Mouse (Mus musculus) E14TG2a.4 (cell line): ENCODE data around the gene Phtf1.

Experiments
- CTCF ChIP-seq: conservative IDR thresholded peaks from 2 replicates; pipeline ENCODE4 v1.5.1; 2014; ENCODE audit warnings: low read length
- NANOG ChIP-seq: IDR thresholded peaks from 2 replicates; pipeline ENCODE4 v1.6.1; 2014; ENCODE audit warnings: borderline replicate concordance, low read length, mixed read lengths
- POU5F1 ChIP-seq: IDR thresholded peaks from 2 replicates; pipeline ENCODE4 v1.6.1; 2014; ENCODE audit warnings: low read length, borderline replicate concordance

GRCm38 (mm10) chr3:103944794-103945562 lies 22.9 kb upstream of the Phtf1 start:
- TF ChIP-seq CTCF, result no peak
- no peak for TF ChIP-seq NANOG
- TF ChIP-seq POU5F1, result no peak
